Mouse (Mus musculus) midbrain, embryonic 16.5 days (tissue): ENCODE results near the gene Nav3. TPM values are rescaled to one million over a fixed set of nuclear protein-coding genes. Genes with fewer than 3 reads are reported as not detected.

Source experiments
- ATAC-seq: fragments of 200-750 bp; cut with Nextera tagmentation; 2 replicates; pipeline ENCODE4 v1.8.0; 2017; ENCODE audit warnings: moderate TSS enrichment
- H3K27ac ChIP-seq: fragments of 300-500 bp; sonication (generic); 2 replicates; pipeline ENCODE4 v1.5.1; 2014; ENCODE audit warnings: mild to moderate bottlenecking, low read length, mixed read lengths
- H3K27me3 ChIP-seq: fragments of 300-500 bp; sonication (generic); 2 replicates; pipeline ENCODE4 v1.6.1; 2014; ENCODE audit warnings: low read depth, low read length, mixed read lengths; ENCODE audit not compliant: control insufficient read depth, insufficient read depth
- H3K36me3 ChIP-seq: fragments of 300-500 bp; sonication (generic); 2 replicates; pipeline ENCODE4 v1.6.1; 2014; ENCODE audit warnings: mild to moderate bottlenecking, low read length, moderate library complexity, mixed read lengths; ENCODE audit not compliant: control insufficient read depth, insufficient read depth
- H3K4me1 ChIP-seq: fragments of 300-500 bp; sonication (generic); 2 replicates; pipeline ENCODE4 v1.6.1; 2014; ENCODE audit warnings: mild to moderate bottlenecking, low read length, mixed read lengths; ENCODE audit not compliant: control insufficient read depth, insufficient read depth
- H3K4me2 ChIP-seq: fragments of 300-500 bp; sonication (generic); 2 replicates; pipeline ENCODE4 v1.6.1; 2014; ENCODE audit warnings: mild to moderate bottlenecking, low read length, mixed read lengths
- H3K4me3 ChIP-seq: fragments of 300-500 bp; sonication (generic); 2 replicates; pipeline ENCODE4 v1.5.1; 2014; ENCODE audit warnings: low read depth, mild to moderate bottlenecking, low read length, moderate library complexity, mixed read lengths
- H3K9ac ChIP-seq: fragments of 300-500 bp; sonication (generic); 2 replicates; pipeline ENCODE4 v1.6.1; 2014; ENCODE audit warnings: low read depth, low read length, mixed read lengths
- H3K9me3 ChIP-seq: fragments of 300-500 bp; sonication (generic); replicated peaks from 2 replicates; pipeline ENCODE4 v1.6.1; 2014; ENCODE audit warnings: mild to moderate bottlenecking, low read length, mixed read lengths; ENCODE audit not compliant: control insufficient read depth, poor library complexity, severe bottlenecking
- WGBS: fragments of 180-500 bp; shearing (Covaris S2); extraction: QIAGEN DNeasy Blood & Tissue Kit; methylation state at CpG from one replicate; pipeline ENCODE4 v1.1.7; 2014; 5-methylcytosine and 5-hydroxymethylcytosine counted together
- polyA plus RNA-seq: library from polyadenylated mRNA; unstranded; fragments of >200 nt; fragmentation: Nextera tagmentation; extraction: Ambion mirVana; gene quantifications from 2 replicates; pipeline ENCODE4 v1.2.1, GENCODE M21; 2015

Nav3 gene
- polyA plus RNA-seq, 1 experiment from 2014 or later: 18.7 TPM

DNA sequence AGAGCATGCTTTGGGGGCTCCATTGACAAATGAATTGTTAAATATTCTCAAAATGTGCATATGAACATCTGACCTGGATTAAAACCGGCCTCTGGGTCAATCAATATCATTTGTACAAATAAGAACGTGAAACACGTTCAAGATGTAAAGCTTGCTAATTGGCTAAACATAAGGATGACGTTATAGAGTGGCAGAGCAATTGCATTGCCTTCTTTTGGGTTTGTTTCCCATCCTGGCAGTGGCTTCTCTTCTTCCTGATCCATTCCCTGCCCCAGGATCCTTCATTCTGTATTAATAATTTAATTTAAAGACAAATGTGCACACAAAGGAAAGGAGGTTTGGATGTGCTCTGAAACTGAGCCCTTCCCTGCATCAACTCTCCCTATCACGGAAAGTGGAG, 2.4 kb downstream of the Nav3 start:
- peaks cover 17% of the 10 kb centered on the region for H3K4me1 ChIP-seq
- peak overlapping the region; percentile 87 for H3K4me3 ChIP-seq
- peak overlapping the region; percentile 64 for H3K4me2 ChIP-seq
- 29% methylated on average over 5 of the region's 5 CpGs for WGBS
- peak overlapping the region; percentile 67 for H3K27ac ChIP-seq
- peak overlapping the region; percentile 36; the same call in 1 of the 2 replicates for H3K9ac ChIP-seq
- H3K9me3 ChIP-seq: no peaks in the 10 kb centered on the region
- no peaks in the 10 kb centered on the region for H3K36me3 ChIP-seq
- no peaks in the 10 kb centered on the region for H3K27me3 ChIP-seq
- ATAC-seq: no peak

DNA sequence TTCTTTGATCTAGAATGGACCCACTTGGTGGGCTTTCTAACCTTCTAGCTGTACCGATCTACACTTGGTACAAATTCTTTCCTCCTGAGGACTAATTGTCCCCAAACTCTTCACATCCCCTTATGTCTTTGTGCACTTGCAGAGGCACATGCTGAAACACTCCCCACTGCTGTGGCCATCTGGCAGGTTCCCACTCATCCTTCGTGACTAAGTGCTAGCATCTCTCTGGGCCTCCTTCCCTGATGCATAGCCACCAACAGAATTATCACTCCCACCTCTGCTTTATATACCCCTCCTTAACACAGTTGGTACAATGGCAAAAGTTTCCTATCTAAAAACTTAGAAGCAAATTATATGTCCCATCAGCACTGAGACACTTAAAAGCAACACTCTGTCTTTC, 15.6 kb downstream of the Nav3 start:
- H3K9ac ChIP-seq: no peak overlapping the region
- ATAC-seq: no peak
- no peak overlapping the region for H3K27ac ChIP-seq
- H3K36me3 ChIP-seq: no peaks in the 10 kb centered on the region
- no peak overlapping the region for H3K4me3 ChIP-seq
- no peak overlapping the region for H3K4me2 ChIP-seq
- no peaks in the 10 kb centered on the region for H3K9me3 ChIP-seq
- 79% methylated on average over 2 of the region's 2 CpGs for WGBS
- H3K27me3 ChIP-seq: no peaks in the 10 kb centered on the region
- no peaks in the 10 kb centered on the region for H3K4me1 ChIP-seq

DNA sequence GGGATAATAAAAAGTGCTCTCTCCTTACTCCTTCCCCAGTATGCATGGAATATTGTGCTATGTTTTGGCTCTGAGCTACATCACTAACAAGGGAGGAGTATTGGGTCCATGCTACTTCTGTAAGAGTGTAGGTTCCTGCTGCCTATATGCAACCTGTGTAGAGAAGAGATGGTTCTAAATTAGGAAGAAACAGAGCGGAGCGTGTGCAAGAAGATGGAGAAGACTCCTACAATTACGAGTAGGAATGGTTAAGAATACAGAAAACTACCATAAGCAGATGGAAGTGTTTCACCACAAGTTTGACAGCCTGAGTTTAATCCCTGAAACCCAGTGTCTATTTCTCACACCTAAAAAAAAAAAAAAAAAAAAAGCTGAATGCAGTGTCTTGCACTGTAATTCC, 24.9 kb downstream of the Nav3 start:
- H3K4me1 ChIP-seq: peaks cover 20% of the 10 kb centered on the region
- H3K27ac ChIP-seq: no peak overlapping the region
- no peaks in the 10 kb centered on the region for H3K9me3 ChIP-seq
- no peak for ATAC-seq
- H3K9ac ChIP-seq: no peak overlapping the region
- WGBS: 95% methylated on average over 3 of the region's 3 CpGs
- no peak overlapping the region for H3K4me2 ChIP-seq
- no peaks in the 10 kb centered on the region for H3K27me3 ChIP-seq
- no peak overlapping the region for H3K4me3 ChIP-seq
- H3K36me3 ChIP-seq: no peaks in the 10 kb centered on the region

GRCm38 (mm10) chr10:110429578-110429977, 26.4 kb downstream of the Nav3 start:
- no peak overlapping the region for H3K4me3 ChIP-seq
- H3K27me3 ChIP-seq: no peaks in the 10 kb centered on the region
- peaks cover 20% of the 10 kb centered on the region for H3K4me1 ChIP-seq
- H3K27ac ChIP-seq: no peak overlapping the region
- 0 out of 2 replicates have a peak, but pooled peaks cover 3% of the 10 kb centered on the region for H3K36me3 ChIP-seq
- WGBS: 18% methylated on average over 6 of the region's 6 CpGs
- no peak overlapping the region for H3K9ac ChIP-seq
- ATAC-seq: peak; percentile 59; the same call in 1 of the 2 replicates
- no peak overlapping the region for H3K4me2 ChIP-seq
- peaks cover 4% of the 10 kb centered on the region; the same call in 1 of the 2 replicates for H3K9me3 ChIP-seq

DNA sequence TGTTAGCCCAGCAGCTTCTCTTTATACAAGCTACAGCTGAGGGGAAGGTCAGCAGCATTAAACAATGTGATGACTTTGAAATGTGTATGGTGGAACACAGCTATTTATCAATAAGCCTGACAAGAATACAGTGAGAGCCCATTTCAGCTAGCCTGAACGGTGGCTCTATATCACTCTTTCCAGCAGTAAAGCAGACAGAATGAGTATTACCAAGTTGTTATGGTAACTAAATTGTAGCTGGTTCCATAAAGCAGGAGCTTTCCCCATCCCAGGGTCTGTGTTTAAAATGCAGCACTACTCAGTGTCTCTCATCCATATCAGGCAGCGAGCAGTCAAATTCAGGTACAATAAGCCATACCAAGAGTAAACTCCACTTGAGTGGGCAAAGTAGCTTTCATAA, 27.0 kb downstream of the Nav3 start:
- WGBS: 45% methylated on average over 2 of the region's 2 CpGs
- H3K4me1 ChIP-seq: peaks cover 20% of the 10 kb centered on the region
- H3K9ac ChIP-seq: no peak overlapping the region
- no peak for ATAC-seq
- peaks cover 5% of the 10 kb centered on the region; the same call in 1 of the 2 replicates for H3K9me3 ChIP-seq
- H3K4me3 ChIP-seq: no peak overlapping the region
- 0 out of 2 replicates have a peak, but pooled peaks cover 4% of the 10 kb centered on the region for H3K36me3 ChIP-seq
- no peaks in the 10 kb centered on the region for H3K27me3 ChIP-seq
- H3K4me2 ChIP-seq: no peak overlapping the region
- H3K27ac ChIP-seq: no peak overlapping the region

- ATAC-seq: no peak
- Histone ChIP-seq H3K27me3 (no peaks in the 10 kb centered on the region), H3K9me3 (peaks cover 5% of the 10 kb centered on the region; the same call in 1 of the 2 replicates), H3K9ac (no peak overlapping the region), H3K27ac (no peak overlapping the region), H3K36me3 (0 out of 2 replicates have a peak, but pooled peaks cover 4% of the 10 kb centered on the region), H3K4me3 (no peak overlapping the region), H3K4me2 (no peak overlapping the region), H3K4me1 (peaks cover 7% of the 10 kb centered on the region)
- WGBS: 73% methylated on average over 5 of the region's 5 CpGs
These were observed 34.5 kb downstream of the Nav3 start for GRCm38 (mm10) chr10:110421533-110421932.

GRCm38 (mm10) chr10:110417003-110417402, 39.0 kb downstream of the Nav3 start:
- Histone ChIP-seq H3K4me3 (no peak overlapping the region), H3K27ac (no peak overlapping the region), H3K9ac (no peak overlapping the region), H3K4me2 (no peak overlapping the region), H3K36me3 (no peaks in the 10 kb centered on the region), H3K9me3 (no peaks in the 10 kb centered on the region), H3K27me3 (no peaks in the 10 kb centered on the region), H3K4me1 (peaks cover 13% of the 10 kb centered on the region)
- 65% methylated on average over 5 of the region's 5 CpGs for WGBS
- ATAC-seq: no peak

DNA sequence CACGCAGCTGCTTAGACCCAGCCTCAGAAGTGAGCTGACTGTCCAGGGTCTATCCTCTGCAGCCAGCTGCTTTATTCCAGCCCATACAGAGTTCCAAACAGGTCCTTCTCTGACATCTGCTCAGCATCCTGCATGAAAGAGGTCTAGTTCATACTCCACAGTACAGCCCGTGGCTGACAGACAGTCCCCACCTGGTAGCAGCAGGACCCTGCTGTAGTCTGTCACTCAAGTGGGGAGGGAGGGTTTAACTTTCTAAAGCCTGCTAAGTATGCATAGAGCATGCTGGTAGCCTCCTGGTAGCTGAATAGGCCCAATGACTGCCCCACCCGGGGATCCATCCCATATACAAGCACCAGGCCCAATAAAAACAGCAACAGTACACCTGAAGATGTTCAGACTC, 40.4 kb downstream of the Nav3 start:
- Histone ChIP-seq H3K36me3 (no peaks in the 10 kb centered on the region), H3K9me3 (no peaks in the 10 kb centered on the region), H3K4me3 (no peak overlapping the region), H3K4me2 (no peak overlapping the region), H3K27ac (no peak overlapping the region), H3K4me1 (peaks cover 13% of the 10 kb centered on the region), H3K27me3 (no peaks in the 10 kb centered on the region), H3K9ac (no peak overlapping the region)
- 36% methylated on average over 3 of the region's 3 CpGs for WGBS
- peak; percentile 34; the same call in 1 of the 2 replicates for ATAC-seq

GRCm38 (mm10) chr10:110413281-110413897, 42.6 kb downstream of the Nav3 start:
- Histone ChIP-seq H3K4me2 (no peak overlapping the region), H3K9ac (no peak overlapping the region), H3K9me3 (no peaks in the 10 kb centered on the region), H3K36me3 (no peaks in the 10 kb centered on the region), H3K4me1 (peaks cover 13% of the 10 kb centered on the region; the same call in 1 of the 2 replicates), H3K27me3 (no peaks in the 10 kb centered on the region), H3K27ac (no peak overlapping the region), H3K4me3 (no peak overlapping the region)
- 59% methylated on average over 11 of the region's 11 CpGs for WGBS
- ATAC-seq: peak; percentile 62; the same call in 1 of the 2 replicates
